Mouse (Mus musculus) c-Kit-positive CD71-positive TER-119-negative erythroid progenitor cells, embryonic 14.5 days (primary cell): Measurements from ENCODE around the gene Trappc13.

Experiments used
- DNase-seq: peaks from one replicate; pipeline ENCODE4 v3.0.0-alpha.2; 2013; ENCODE audit warnings: low read depth

Gene Trappc13

GRCm38 (mm10) chr13:104113782-104114181 is 64.5 kb downstream of the Trappc13 start:
- DNase-seq = no peak

GRCm38 (mm10) chr13:104112266-104112900 is 65.9 kb downstream of the Trappc13 start:
- DNase-seq = no peak

- DNase-seq = no peak
Measured at GRCm38 (mm10) chr13:104110526-104110925, 67.7 kb downstream of the Trappc13 start.

- no peak for DNase-seq
Measured at GRCm38 (mm10) chr13:104109816-104110521, 68.3 kb downstream of the Trappc13 start.

DNA sequence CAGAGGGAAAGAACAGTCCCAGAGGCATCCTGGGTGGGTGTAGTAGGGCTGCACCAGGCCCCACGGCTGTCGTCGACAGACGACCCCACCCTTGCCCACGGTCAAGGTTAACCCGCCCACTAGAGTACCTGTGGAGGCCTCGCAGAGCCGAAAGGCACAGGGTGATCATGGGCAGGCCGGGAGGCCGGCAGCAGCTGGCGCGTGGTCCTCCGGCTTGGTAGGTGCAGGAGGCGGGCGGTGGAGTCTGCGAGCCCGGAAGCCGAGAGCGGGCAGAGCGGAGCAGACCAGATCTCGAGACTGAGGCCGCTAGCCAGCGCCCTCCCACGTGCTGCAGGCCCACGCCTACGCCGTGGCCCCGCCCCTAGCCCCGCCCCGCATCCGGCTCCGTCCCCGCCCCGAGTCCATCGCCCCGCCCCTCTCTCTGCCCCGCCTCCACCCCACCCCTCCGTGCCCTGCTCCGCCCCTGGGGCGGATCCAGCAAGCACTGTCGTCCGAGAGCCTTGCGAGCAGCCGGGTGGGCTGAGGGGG is 68.9 kb downstream of the Trappc13 start, which contains the start of the genes Nln and Sgtb:
Gene Nln (minus strand): TSS at position 327 of the 528 bp plus-strand sequence.
Gene Sgtb (plus strand): TSS at position 454 of the 528 bp plus-strand sequence.
- peak; percentile 62 for DNase-seq

- DNase-seq = peak; percentile 33
Measured at GRCm38 (mm10) chr13:104108651-104109287, 69.5 kb downstream of the Trappc13 start.

- DNase-seq = no peak
Measured at GRCm38 (mm10) chr13:104101606-104102235, 76.5 kb downstream of the Trappc13 start.

DNA sequence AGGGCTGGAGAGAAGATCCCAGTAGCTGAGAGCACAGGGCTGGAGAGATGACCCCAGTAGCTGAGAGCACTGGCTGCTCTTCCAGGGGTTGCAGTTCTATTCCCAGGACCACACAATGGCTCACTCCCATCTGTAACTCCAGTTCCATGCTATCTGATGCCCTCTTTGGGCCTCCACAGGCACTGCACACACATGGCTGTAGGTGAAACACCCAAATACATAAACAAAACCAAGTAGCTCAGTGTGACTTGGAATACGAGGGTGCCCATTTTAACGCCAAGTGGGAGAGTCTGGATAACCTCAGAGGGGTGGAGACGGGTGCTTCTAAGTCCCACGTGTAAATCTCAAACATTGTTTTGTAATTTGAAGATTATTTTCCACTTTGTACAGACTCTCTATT is 77.9 kb downstream of the Trappc13 start:
- DNase-seq = no peak

GRCm38 (mm10) chr13:104097190-104097589 is 81.1 kb downstream of the Trappc13 start:
- DNase-seq = no peak

GRCm38 (mm10) chr13:104095955-104096354 is 82.3 kb downstream of the Trappc13 start:
- no peak for DNase-seq

GRCm38 (mm10) chr13:104094531-104095385 is 83.5 kb downstream of the Trappc13 start:
- no peak for DNase-seq
